Mouse (Mus musculus) testis, adult 2 months (tissue): ENCODE measurements around the gene Matn1. TPM values are rescaled to one million over a fixed set of nuclear protein-coding genes. Genes with fewer than 3 reads are reported as not detected.

ENCODE experiments used
- H3K27ac ChIP-seq: fragments of 200-500 bp; 2 replicates; pipeline ENCODE4 v1.5.1; 2012; ENCODE audit warnings: low read depth, low read length; ENCODE audit not compliant: control insufficient read depth, insufficient read depth
- H3K27me3 ChIP-seq: fragments of 200-500 bp; 2 replicates; pipeline ENCODE4 v1.6.1; 2012; ENCODE audit warnings: mild to moderate bottlenecking, low read length, moderate library complexity; ENCODE audit not compliant: control insufficient read depth, insufficient read depth
- H3K36me3 ChIP-seq: fragments of 200-500 bp; 2 replicates; pipeline ENCODE4 v1.6.1; 2012; ENCODE audit warnings: mild to moderate bottlenecking, low read length; ENCODE audit not compliant: control insufficient read depth, insufficient read depth
- H3K4me1 ChIP-seq: fragments of 200-500 bp; 2 replicates; pipeline ENCODE4 v1.6.1; 2012; ENCODE audit warnings: low read length; ENCODE audit not compliant: control insufficient read depth, insufficient read depth
- H3K4me3 ChIP-seq: fragments of 200-500 bp; 2 replicates; pipeline ENCODE4 v1.5.1; 2012; ENCODE audit warnings: low read depth, mild to moderate bottlenecking, low read length, moderate library complexity, mixed read lengths; ENCODE audit not compliant: control insufficient read depth
- CTCF ChIP-seq: fragments of 200-500 bp; IDR thresholded peaks from 2 replicates; pipeline ENCODE4 v1.5.1; 2012; ENCODE audit warnings: low read depth, mild to moderate bottlenecking, inconsistent platforms, low read length, moderate library complexity; ENCODE audit not compliant: control insufficient read depth, insufficient read depth, insufficient replicate concordance
- POLR2A ChIP-seq: fragments of 200-500 bp; IDR thresholded peaks from 2 replicates; pipeline ENCODE4 v1.6.1; 2012; ENCODE audit warnings: low read depth, mild to moderate bottlenecking, inconsistent platforms, low read length, moderate library complexity; ENCODE audit not compliant: control insufficient read depth
- polyA plus RNA-seq: library from polyadenylated mRNA; depleted of rRNA; stranded (reverse); fragments of >200 nt; gene quantifications from 2 replicates; pipeline ENCODE4 v1.2.3, GENCODE M21; 2012

The Matn1 gene
- polyA plus RNA-seq, 1 experiment, result not detected

DNA sequence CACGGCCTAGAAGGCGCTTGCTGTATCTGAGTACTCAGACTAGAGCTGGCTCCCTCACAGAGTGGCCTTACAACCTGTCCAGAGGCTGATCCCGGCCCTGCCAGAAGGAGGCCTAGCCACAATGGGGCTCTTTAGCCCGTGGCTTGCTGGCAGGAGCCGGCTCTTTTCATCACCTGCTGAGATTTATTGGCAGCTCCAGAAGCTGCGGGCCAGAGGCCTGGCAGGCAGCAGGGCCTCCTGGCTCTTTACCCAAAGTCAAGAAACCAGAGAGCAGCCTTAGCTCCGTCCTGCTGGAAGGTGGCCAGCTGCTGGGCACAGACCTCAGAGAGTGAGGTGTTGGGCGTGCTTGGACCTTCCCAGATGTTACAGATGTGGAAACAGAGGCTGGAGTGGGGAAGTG, 37.9 kb upstream of the Matn1 start:
- TF ChIP-seq CTCF (no peak), POLR2A (no peak)
- no peak overlapping the region for H3K27ac ChIP-seq
- no peak overlapping the region for H3K4me3 ChIP-seq
- no peaks in the 10 kb centered on the region for H3K4me1 ChIP-seq
- no peaks in the 10 kb centered on the region for H3K36me3 ChIP-seq
- H3K27me3 ChIP-seq, result no peaks in the 10 kb centered on the region

- TF ChIP-seq POLR2A (no peak), CTCF (no peak)
- H3K27ac ChIP-seq, result no peak overlapping the region
- no peaks in the 10 kb centered on the region for H3K4me1 ChIP-seq
- no peaks in the 10 kb centered on the region for H3K27me3 ChIP-seq
- no peak overlapping the region for H3K4me3 ChIP-seq
- H3K36me3 ChIP-seq, result no peaks in the 10 kb centered on the region
Measured at GRCm38 (mm10) chr4:130907200-130908069, 36.8 kb upstream of the Matn1 start.

DNA sequence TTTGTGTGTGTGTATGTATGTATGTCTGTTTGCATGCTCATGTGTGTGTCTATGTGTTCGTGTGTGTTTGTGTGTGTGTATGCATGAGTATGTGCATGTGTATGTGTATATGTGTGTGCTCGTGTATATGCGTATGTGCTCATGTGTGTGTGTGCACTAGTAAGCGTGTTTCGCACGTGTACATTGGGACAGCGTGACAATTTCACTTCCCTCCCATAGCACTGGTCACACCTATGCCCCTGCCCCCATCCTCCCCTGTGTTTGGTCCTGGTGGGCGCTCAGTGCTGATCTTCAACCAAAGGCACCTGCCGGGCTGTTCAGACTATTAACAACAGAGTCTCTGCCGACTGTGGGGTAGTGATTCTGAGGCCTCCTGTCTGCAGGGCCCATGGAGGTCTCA, 36.1 kb upstream of the Matn1 start:
- H3K4me3 ChIP-seq, result no peak overlapping the region
- H3K36me3 ChIP-seq, result no peaks in the 10 kb centered on the region
- H3K4me1 ChIP-seq, result no peaks in the 10 kb centered on the region
- no peaks in the 10 kb centered on the region for H3K27me3 ChIP-seq
- H3K27ac ChIP-seq, result no peak overlapping the region
- no peak for TF ChIP-seq POLR2A
- TF ChIP-seq CTCF, result no peak

- no peaks in the 10 kb centered on the region for H3K36me3 ChIP-seq
- TF ChIP-seq POLR2A (no peak), CTCF (no peak)
- no peaks in the 10 kb centered on the region for H3K27me3 ChIP-seq
- H3K27ac ChIP-seq, result no peak overlapping the region
- H3K4me3 ChIP-seq, result no peak overlapping the region
- H3K4me1 ChIP-seq, result no peaks in the 10 kb centered on the region
Measured at GRCm38 (mm10) chr4:130909167-130909874, 34.9 kb upstream of the Matn1 start.

GRCm38 (mm10) chr4:130910666-130911065, 33.5 kb upstream of the Matn1 start:
- Histone ChIP-seq H3K4me3 (no peak overlapping the region), H3K4me1 (no peaks in the 10 kb centered on the region; the same call in none of the 2 replicates), H3K27ac (no peak overlapping the region), H3K27me3 (no peaks in the 10 kb centered on the region), H3K36me3 (no peaks in the 10 kb centered on the region)
- TF ChIP-seq CTCF, result no peak
- no peak for TF ChIP-seq POLR2A

DNA sequence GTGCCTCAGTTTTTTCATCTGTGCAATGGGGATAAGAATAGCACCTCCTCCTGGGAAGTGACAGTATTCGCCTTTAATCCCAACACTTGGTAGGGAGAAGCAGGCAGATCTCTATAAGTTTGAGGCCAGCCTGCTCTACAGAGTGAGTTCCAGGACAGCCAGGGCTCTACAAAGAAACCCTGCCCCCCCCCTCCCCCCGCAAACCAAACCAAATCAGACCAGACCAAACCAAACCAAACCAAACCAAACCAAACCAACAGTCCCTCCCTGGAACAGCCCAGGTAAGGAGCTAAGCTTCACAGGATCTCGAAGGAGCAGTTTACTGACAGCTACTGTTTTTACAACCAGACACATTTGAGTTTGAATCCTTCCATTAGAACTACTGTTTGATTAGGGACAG, 31.6 kb upstream of the Matn1 start:
- H3K27ac ChIP-seq, result no peak overlapping the region
- no peaks in the 10 kb centered on the region for H3K36me3 ChIP-seq
- no peaks in the 10 kb centered on the region for H3K27me3 ChIP-seq
- H3K4me1 ChIP-seq, result no peaks in the 10 kb centered on the region; the same call in none of the 2 replicates
- no peak overlapping the region for H3K4me3 ChIP-seq
- TF ChIP-seq POLR2A (no peak), CTCF (no peak)

DNA sequence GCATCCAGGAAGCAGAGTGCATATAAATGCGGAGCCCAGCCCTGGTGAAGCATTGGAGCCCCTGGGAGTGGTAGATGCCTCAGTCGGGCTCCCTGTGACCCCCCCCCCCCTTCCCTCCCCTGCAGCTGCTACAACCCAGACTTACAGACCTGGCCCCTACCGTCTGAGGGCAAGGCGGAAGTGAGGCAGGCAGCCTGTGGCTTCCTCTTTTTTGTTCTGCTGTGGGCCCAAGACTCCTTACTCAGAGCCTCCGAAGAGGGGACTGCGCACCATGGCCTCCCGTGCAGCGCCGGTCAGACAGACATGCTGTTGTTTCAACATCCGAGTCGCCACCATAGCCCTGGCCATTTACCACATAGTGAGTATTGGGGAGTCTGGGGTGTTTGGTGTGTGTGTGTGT, 31.1 kb upstream of the Matn1 start, which contains the start of gene Laptm5:
TSS of gene Laptm5 (plus strand) at position 49 of the 400 bp plus-strand sequence.
- H3K27me3 ChIP-seq, result no peaks in the 10 kb centered on the region
- H3K4me3 ChIP-seq, result peak within 1 kb of the TSS; percentile 41
- no peaks in the 10 kb centered on the region for H3K36me3 ChIP-seq
- TF ChIP-seq CTCF, result no peak
- no peak for TF ChIP-seq POLR2A
- no peaks in the 10 kb centered on the region; the same call in none of the 2 replicates for H3K4me1 ChIP-seq
- H3K27ac ChIP-seq, result peak within 1 kb of the TSS; percentile 19; the same call in 1 of the 2 replicates
